Mouse (Mus musculus): ENCODE measurements at regions not wholly inside any gene's neighbourhood (a gene's known extent, or its start where the extent isn't known, plus 50 kb on each side); places are given as distances from the start of the nearest gene placed in this dataset.

DNA sequence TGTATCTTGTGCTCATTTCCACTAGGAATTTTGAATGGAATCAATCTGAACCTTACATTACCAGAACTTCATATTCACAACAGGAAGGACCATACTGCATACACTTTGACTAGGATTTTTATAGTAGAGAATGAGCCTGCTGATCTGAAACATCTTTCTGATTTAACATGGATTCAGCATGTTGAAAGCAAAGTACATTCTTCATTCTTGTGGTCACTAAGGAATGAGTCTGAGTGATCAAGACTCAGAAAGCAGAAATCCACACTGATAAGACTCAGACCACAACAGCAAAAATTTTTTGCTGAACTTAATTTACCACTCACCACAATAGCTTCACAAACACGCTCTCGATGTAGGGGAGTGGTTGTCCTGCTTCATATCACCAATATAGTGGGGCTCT is 309.2 kb upstream of the Nectin3 start:
- Histone ChIP-seq H3K9me3 (ENCODE audit: control insufficient read depth, insufficient read depth, low read depth, low read length) (no peaks in the 10 kb centered on the region), H3K4me3 (ENCODE audit: insufficient read depth in 1 of 2, low read depth in 1 of 2, low read length in 2 of 2, poor library complexity in 1 of 2, severe bottlenecking in 1 of 2) (no peak overlapping the region), H3K4me1 (ENCODE audit: control insufficient read depth in 2 of 2, insufficient read depth in 2 of 2, low read length in 2 of 2, poor library complexity in 1 of 2) (no peaks in the 10 kb centered on the region), H3K36me3 (ENCODE audit: control insufficient read depth, insufficient read depth, low read length, poor library complexity, severe bottlenecking) (no peaks in the 10 kb centered on the region), H3K9ac (ENCODE audit: insufficient read depth, low read depth, low read length, poor library complexity, severe bottlenecking) (no peak overlapping the region), H3K27ac (ENCODE audit: insufficient read depth, low read depth, low read length, poor library complexity, severe bottlenecking) (no peak overlapping the region)
- in situ Hi-C loops (cut with MboI; ENCODE audit: low sequenced_read_pairs in 2 of 2, unreplicated experiment in 2 of 2): no loop called here
- no peak for DNase-seq (ENCODE audit: low read depth, low spot score)
- TF ChIP-seq ZNF384 (IDR thresholded peaks at IDR 0.05; ENCODE audit: low read depth, low read length) (no peak), ZC3H11A (IDR thresholded peaks at IDR 0.05; ENCODE audit: borderline replicate concordance, low read depth, low read length) (no peak), CHD2 (IDR thresholded peaks at IDR 0.05; ENCODE audit: low read depth, low read length) (no peak), HCFC1 (IDR thresholded peaks at IDR 0.05; ENCODE audit: borderline replicate concordance, insufficient read depth, low read length) (no peak), MAFK (IDR thresholded peaks at IDR 0.05; ENCODE audit: insufficient read depth, low read depth, low read length) (no peak)

- TF ChIP-seq ZNF384 (IDR thresholded peaks at IDR 0.05; ENCODE audit: low read depth, low read length) (no peak), ZC3H11A (IDR thresholded peaks at IDR 0.05; ENCODE audit: borderline replicate concordance, low read depth, low read length) (no peak), CHD2 (IDR thresholded peaks at IDR 0.05; ENCODE audit: low read depth, low read length) (no peak)
- H3K9me3 ChIP-seq (ENCODE audit: control insufficient read depth, insufficient read depth, low read depth, low read length): no peaks in the 10 kb centered on the region
- DNase-seq (ENCODE audit: low read depth, low spot score): no peak
- H3K36me3 ChIP-seq (ENCODE audit: control insufficient read depth, insufficient read depth, low read length, poor library complexity, severe bottlenecking): no peaks in the 10 kb centered on the region
- in situ Hi-C loops (cut with MboI; ENCODE audit: low sequenced_read_pairs in 2 of 2, unreplicated experiment in 2 of 2): no loop called here
- H3K27ac ChIP-seq (ENCODE audit: insufficient read depth, low read depth, low read length, poor library complexity, severe bottlenecking): no peak overlapping the region
- H3K4me1 ChIP-seq (ENCODE audit: control insufficient read depth in 2 of 2, insufficient read depth in 2 of 2, low read length in 2 of 2, poor library complexity in 1 of 2): no peaks in the 10 kb centered on the region
- H3K9ac ChIP-seq (ENCODE audit: insufficient read depth, low read depth, low read length, poor library complexity, severe bottlenecking): no peak overlapping the region
- H3K4me3 ChIP-seq (ENCODE audit: insufficient read depth in 1 of 2, low read depth in 1 of 2, low read length in 2 of 2, poor library complexity in 1 of 2, severe bottlenecking in 1 of 2): no peak overlapping the region
These were observed 278.0 kb upstream of the Nectin3 start for GRCm38 (mm10) chr16:46776367-46776766.

DNA sequence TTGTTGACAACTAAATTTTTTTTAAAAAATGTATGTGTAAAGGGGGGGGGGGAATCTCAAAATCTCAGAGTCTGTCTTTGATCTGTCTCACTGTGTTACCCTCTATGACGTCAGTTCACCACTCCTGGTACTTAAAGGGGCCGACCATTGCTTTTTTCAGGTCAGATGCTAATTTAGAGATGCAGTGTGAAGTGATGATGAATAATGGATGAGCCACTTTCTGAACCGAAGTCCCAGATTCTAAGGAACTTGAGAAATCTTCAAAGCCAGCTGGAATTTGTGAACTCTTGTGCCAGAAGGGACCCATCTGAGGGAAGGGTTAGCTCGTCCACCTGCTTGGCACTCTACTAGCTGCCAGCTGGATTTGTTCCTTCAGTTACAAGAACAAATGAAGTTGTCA is 271.1 kb upstream of the Nectin3 start:
- Histone ChIP-seq H3K4me3 (ENCODE audit: insufficient read depth in 1 of 2, low read depth in 1 of 2, low read length in 2 of 2, poor library complexity in 1 of 2, severe bottlenecking in 1 of 2) (no peak overlapping the region), H3K36me3 (ENCODE audit: control insufficient read depth, insufficient read depth, low read length, poor library complexity, severe bottlenecking) (no peaks in the 10 kb centered on the region), H3K27ac (ENCODE audit: insufficient read depth, low read depth, low read length, poor library complexity, severe bottlenecking) (no peak overlapping the region), H3K4me1 (ENCODE audit: control insufficient read depth in 2 of 2, insufficient read depth in 2 of 2, low read length in 2 of 2, poor library complexity in 1 of 2) (no peaks in the 10 kb centered on the region), H3K9me3 (ENCODE audit: control insufficient read depth, insufficient read depth, low read depth, low read length) (no peaks in the 10 kb centered on the region), H3K9ac (ENCODE audit: insufficient read depth, low read depth, low read length, poor library complexity, severe bottlenecking) (no peak overlapping the region)
- DNase-seq (ENCODE audit: low read depth, low spot score): no peak
- no peak for TF ChIP-seq ZC3H11A (IDR thresholded peaks at IDR 0.05; ENCODE audit: borderline replicate concordance, low read depth, low read length)
- no peak for TF ChIP-seq HCFC1 (IDR thresholded peaks at IDR 0.05; ENCODE audit: borderline replicate concordance, insufficient read depth, low read length)
- no peak for TF ChIP-seq ZNF384 (IDR thresholded peaks at IDR 0.05; ENCODE audit: low read depth, low read length)
- no peak for TF ChIP-seq MAFK (IDR thresholded peaks at IDR 0.05; ENCODE audit: insufficient read depth, low read depth, low read length)
- TF ChIP-seq CHD2 (IDR thresholded peaks at IDR 0.05; ENCODE audit: low read depth, low read length): no peak
- in situ Hi-C loops (cut with MboI; ENCODE audit: low sequenced_read_pairs in 2 of 2, unreplicated experiment in 2 of 2): no loop called here

- H3K36me3 ChIP-seq (ENCODE audit: control insufficient read depth, insufficient read depth, low read length, poor library complexity, severe bottlenecking): no peaks in the 10 kb centered on the region
- no peak overlapping the region for H3K27ac ChIP-seq (ENCODE audit: insufficient read depth, low read depth, low read length, poor library complexity, severe bottlenecking)
- in situ Hi-C loops (cut with MboI; ENCODE audit: low sequenced_read_pairs in 2 of 2, unreplicated experiment in 2 of 2): no loop called here
- H3K9me3 ChIP-seq (ENCODE audit: control insufficient read depth, insufficient read depth, low read depth, low read length): no peaks in the 10 kb centered on the region
- TF ChIP-seq ZNF384 (IDR thresholded peaks at IDR 0.05; ENCODE audit: low read depth, low read length): no peak
- TF ChIP-seq CHD2 (IDR thresholded peaks at IDR 0.05; ENCODE audit: low read depth, low read length): no peak
- no peak for TF ChIP-seq MAFK (IDR thresholded peaks at IDR 0.05; ENCODE audit: insufficient read depth, low read depth, low read length)
- no peak for TF ChIP-seq HCFC1 (IDR thresholded peaks at IDR 0.05; ENCODE audit: borderline replicate concordance, insufficient read depth, low read length)
- no peak for TF ChIP-seq ZC3H11A (IDR thresholded peaks at IDR 0.05; ENCODE audit: borderline replicate concordance, low read depth, low read length)
- H3K4me1 ChIP-seq (ENCODE audit: control insufficient read depth in 2 of 2, insufficient read depth in 2 of 2, low read length in 2 of 2, poor library complexity in 1 of 2): no peaks in the 10 kb centered on the region
- no peak for DNase-seq (ENCODE audit: low read depth, low spot score)
- no peak overlapping the region for H3K9ac ChIP-seq (ENCODE audit: insufficient read depth, low read depth, low read length, poor library complexity, severe bottlenecking)
- H3K4me3 ChIP-seq (ENCODE audit: insufficient read depth in 1 of 2, low read depth in 1 of 2, low read length in 2 of 2, poor library complexity in 1 of 2, severe bottlenecking in 1 of 2): no peak overlapping the region
These were observed 270.1 kb upstream of the Nectin3 start for GRCm38 (mm10) chr16:46768376-46768775.

DNA sequence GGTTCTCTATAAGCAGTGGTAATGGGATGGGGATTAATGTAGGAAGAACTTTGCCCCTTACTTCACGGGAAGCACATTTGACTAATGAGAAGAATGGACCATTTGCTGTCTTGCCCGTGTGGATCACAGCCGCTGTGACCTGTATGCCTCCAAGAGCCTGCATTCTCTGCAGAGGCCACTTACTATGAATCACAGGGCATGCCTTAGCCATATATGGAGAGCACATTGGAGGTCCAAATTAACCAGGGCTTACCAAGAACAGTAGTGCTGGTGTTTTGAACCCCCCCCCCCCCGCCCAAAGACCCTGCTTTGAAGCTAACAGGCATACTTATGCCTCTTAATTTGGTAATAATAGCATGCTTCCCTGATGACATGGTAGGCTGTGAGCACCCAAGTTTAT is 236.8 kb upstream of the Nectin3 start:
- Histone ChIP-seq H3K9ac (ENCODE audit: insufficient read depth, low read depth, low read length, poor library complexity, severe bottlenecking) (no peak overlapping the region), H3K4me1 (ENCODE audit: control insufficient read depth in 2 of 2, insufficient read depth in 2 of 2, low read length in 2 of 2, poor library complexity in 1 of 2) (no peaks in the 10 kb centered on the region), H3K27ac (ENCODE audit: insufficient read depth, low read depth, low read length, poor library complexity, severe bottlenecking) (no peak overlapping the region), H3K4me3 (ENCODE audit: insufficient read depth in 1 of 2, low read depth in 1 of 2, low read length in 2 of 2, poor library complexity in 1 of 2, severe bottlenecking in 1 of 2) (no peak overlapping the region), H3K9me3 (ENCODE audit: control insufficient read depth, insufficient read depth, low read depth, low read length) (no peaks in the 10 kb centered on the region), H3K36me3 (ENCODE audit: control insufficient read depth, insufficient read depth, low read length, poor library complexity, severe bottlenecking) (no peaks in the 10 kb centered on the region)
- in situ Hi-C loops (cut with MboI; ENCODE audit: low sequenced_read_pairs in 2 of 2, unreplicated experiment in 2 of 2): no loop called here
- TF ChIP-seq MAFK (IDR thresholded peaks at IDR 0.05; ENCODE audit: insufficient read depth, low read depth, low read length): no peak
- TF ChIP-seq CHD2 (IDR thresholded peaks at IDR 0.05; ENCODE audit: low read depth, low read length): no peak
- TF ChIP-seq ZC3H11A (IDR thresholded peaks at IDR 0.05; ENCODE audit: borderline replicate concordance, low read depth, low read length): no peak
- TF ChIP-seq HCFC1 (IDR thresholded peaks at IDR 0.05; ENCODE audit: borderline replicate concordance, insufficient read depth, low read length): no peak
- TF ChIP-seq ZNF384 (IDR thresholded peaks at IDR 0.05; ENCODE audit: low read depth, low read length): no peak
- no peak for DNase-seq (ENCODE audit: low read depth, low spot score)
